Mouse (Mus musculus) kidney, adult 2 months (tissue): ENCODE data around the gene Galnt10.

Experiments used
- CTCF ChIP-seq: fragments of 200-500 bp; conservative IDR thresholded peaks from 2 replicates; pipeline ENCODE4 v1.5.1; 2011; ENCODE audit warnings: low read depth, mild to moderate bottlenecking, control low read depth, low read length, moderate library complexity, mixed read lengths; ENCODE audit not compliant: insufficient read depth, insufficient read length
- POLR2A ChIP-seq: fragments of 200-500 bp; IDR thresholded peaks from one replicate; pipeline ENCODE4 v1.6.1; 2011; ENCODE audit warnings: low read depth, low read length, control low read depth

DNA sequence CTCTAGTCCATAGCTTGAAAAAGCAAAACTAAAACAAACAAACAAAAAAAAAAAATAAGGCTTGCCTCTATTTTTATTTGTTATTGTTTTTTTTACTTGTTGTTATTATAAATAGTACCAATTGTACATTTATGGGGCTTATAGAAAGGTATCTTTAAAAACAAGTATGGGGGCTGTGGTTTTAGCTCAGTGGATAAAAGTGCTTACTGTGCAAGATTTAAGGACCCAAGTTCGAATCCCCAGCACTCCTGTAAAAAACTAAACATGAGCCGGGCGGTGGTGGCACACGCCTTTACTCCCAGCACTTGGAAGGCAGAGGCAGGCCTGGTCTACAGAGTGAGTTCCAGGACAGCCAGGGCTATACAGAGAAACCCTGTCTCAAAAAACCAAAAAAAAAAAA, 116.1 kb downstream of the Galnt10 start:
- no peak for TF ChIP-seq CTCF
- no peak for TF ChIP-seq POLR2A
